Mouse (Mus musculus): ENCODE measurements around the gene Malsu1.
A peak's percentile ranks its signal among the peaks of the same experiment; 100 is the strongest.

The Malsu1 gene

DNA sequence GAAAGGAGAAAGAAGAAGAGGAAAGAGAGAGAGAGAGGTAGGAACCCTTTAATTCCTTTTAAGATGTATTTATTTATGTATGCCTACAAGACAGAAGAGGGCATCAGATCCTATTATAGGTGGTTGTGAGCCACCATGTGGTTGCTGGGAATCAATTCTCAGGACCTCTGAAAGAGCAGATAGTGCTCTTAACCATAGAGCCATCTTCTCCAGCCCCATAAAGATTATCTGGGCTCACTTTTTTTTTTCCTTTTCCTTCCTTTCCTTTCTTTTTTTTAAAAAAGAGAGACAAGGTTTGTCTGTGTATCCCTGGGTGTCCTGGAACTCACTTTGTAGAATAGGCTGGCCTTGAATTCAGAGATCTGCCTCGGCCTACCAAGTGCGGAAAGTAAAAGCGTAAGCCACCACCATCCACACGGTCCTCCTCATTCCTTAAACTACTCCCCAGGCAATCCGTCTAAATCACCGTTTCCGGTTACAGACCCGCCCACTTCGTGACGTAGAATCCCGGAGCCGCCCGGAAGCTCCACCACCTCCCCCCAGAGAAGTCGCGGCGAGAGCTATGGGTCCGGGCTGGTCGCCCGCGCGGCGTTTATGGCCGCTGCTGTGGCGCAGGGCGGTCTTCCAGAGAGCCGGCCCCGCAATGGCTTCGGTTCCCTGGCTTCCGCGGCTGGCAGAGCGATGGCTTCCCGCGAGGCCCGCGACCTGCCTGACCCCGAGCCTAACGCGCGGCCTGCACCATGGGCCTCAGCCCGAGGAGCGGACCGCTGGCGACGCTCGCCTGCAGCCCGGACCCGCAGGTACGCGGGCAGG, at the start of gene Malsu1:
Gene Malsu1 (plus strand): TSS at position 492 of the 813 bp plus-strand sequence.
- peak; percentile 96 for DNase-seq (ENCODE audit: low spot score)

- no peak for DNase-seq (ENCODE audit: low spot score)
These were observed 48.3 kb upstream of the Malsu1 start for GRCm38 (mm10) chr6:49025290-49025689.

GRCm38 (mm10) chr6:49026496-49026895, 47.1 kb upstream of the Malsu1 start:
- DNase-seq (ENCODE audit: low spot score) = no peak

DNA sequence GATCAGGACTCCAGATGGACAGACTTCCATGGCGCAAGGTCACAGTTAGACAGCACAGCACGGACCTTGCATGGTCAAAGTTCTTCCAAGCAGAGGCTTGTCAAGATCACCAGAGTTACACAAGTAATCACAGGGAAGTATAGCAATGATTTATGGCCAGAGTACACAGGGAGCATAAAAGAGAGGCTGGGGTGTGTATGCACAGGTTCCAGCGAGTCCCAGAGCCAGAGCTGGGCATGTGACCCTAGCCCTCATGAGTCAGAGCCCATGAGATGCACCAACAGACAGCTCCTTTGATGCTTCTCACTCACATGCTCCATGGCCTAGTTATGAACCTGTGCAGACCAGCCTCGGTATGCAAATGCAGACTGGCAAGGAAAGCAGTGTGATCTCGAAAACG, 45.6 kb upstream of the Malsu1 start:
- no peak for DNase-seq (ENCODE audit: low spot score)

GRCm38 (mm10) chr6:49028708-49029107, 44.9 kb upstream of the Malsu1 start:
- DNase-seq (ENCODE audit: low spot score) = no peak

DNA sequence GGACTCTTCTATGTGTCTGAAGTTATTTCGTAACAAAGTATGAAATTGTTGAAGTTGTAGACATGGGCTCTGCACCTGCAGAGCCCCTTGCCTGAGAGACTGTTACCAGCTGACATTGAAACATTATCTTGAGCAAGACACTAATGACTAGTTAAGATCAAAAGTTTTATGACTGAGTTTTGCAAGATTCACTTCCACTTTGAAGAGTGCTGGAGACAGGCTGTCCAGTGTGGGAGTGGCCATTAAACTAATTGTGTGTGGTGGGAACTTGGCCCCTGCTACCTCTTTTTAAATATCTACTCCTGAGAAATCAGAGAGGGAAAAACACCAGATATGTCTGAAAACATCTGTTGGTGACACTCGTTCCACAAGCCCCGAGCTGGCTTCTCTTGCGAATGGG, 42.4 kb upstream of the Malsu1 start:
- DNase-seq (ENCODE audit: low spot score) = no peak

- no peak for DNase-seq (ENCODE audit: low spot score)
These were observed 40.8 kb upstream of the Malsu1 start for GRCm38 (mm10) chr6:49032783-49033182.

DNA sequence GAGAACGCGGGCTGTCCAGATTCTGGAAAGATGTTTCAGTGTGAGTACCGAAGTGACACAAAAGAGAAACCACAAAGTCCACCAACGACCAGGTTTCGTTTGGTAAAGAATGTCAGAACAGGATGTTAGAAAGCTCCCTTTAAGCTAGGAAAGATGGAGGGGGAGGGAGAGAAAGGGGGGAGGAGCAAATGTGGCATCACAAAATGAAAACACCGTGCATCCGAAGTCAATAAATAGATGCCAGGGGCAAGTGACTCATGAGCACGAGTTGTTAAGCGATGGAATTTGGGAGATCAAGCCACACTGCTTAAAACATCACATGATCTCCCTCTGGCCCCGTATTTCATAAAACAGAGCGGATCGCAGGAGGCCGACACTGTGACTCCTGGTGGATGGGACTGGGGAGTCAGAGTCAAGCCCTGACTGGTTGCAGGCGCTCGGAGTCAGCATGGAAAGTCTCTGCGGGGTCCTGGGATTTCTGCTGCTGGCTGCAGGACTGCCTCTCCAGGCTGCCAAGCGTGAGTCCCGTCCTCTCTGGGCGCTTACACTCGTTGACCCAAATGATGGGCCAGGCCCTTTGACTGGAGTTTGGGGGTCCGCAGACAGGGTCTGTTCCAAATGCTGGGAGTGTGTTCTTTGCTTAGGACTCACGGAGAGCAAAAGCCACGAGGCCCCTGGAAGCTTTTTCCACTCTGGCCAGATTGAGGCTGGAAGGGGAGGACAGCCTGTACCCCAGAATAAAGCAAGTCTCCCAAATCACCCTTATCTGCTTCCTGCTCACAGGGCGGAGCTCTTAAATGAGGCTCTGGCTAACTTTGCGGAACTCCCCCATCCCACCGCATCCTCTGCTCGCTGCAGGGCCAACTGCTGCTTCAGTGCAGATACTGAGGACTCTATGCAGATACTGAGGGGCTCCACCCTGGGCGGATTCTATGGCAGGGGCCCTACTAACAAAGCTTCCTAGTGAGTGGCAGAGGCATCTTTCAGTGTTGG, 37.0 kb upstream of the Malsu1 start, which contains the start of gene Gpnmb:
Gene Gpnmb (plus strand): TSS at position 272 of the 993 bp plus-strand sequence.
- DNase-seq (ENCODE audit: low spot score) = no peak

DNA sequence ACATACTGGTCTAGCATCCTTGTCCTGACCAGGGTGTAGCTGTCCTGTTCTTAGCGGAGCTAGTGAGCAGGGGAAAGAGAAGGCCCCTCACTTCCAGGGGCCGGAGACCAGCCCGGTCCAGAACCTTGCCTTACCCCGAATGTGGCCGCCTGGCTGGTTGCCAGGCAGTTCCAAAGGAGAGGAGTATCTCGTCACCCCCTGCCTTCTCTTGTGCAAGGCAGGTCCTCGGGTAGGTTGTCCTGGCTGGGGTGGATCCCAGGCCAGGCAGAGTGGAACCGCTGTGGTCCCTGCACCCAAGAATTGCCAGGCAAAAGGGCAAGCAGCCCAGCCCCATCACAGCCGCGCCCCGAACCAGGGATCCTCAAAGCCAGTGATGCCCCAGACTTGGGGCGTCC, 36.3 kb upstream of the Malsu1 start:
- no peak for DNase-seq (ENCODE audit: low spot score)

GRCm38 (mm10) chr6:49039470-49040180, 34.0 kb upstream of the Malsu1 start:
- peak; percentile 35 for DNase-seq (ENCODE audit: low spot score)

DNA sequence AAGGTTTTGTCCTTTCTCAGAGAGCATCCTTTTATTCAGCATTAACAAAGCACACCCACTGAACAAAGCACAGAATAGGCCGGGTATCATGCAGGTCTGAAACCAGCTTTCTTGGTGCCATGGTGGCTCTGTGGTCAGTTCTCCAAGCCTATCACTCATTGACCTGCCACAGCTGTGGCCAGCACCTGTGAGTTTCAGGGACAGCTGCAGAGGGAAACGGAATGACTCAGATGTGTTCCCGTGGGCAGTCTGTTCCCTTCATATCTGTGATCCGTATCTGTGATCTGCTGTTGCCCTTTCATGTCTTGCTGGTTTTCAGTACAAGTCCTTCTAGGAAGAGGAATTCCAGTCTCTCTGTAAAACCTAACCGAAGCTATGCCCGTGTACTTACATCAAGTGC, 27.1 kb upstream of the Malsu1 start:
- DNase-seq (ENCODE audit: low spot score) = no peak

GRCm38 (mm10) chr6:49046976-49047375, 26.6 kb upstream of the Malsu1 start:
- no peak for DNase-seq (ENCODE audit: low spot score)

DNA sequence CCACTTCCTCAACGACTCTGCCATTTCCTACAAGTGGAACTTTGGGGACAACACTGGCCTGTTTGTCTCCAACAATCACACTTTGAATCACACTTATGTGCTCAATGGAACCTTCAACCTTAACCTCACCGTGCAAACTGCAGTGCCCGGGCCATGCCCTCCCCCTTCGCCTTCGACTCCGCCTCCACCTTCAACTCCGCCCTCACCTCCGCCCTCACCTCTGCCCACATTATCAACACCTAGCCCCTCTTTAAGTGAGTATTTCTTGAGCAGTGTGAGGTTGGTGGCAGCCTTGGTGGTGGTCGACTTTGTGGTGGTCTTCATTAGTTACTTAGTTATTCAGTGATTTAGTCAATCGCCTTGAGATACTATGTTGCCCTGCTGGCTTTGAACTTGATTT, 25.7 kb upstream of the Malsu1 start:
- DNase-seq (ENCODE audit: low spot score) = no peak

- no peak for DNase-seq (ENCODE audit: low spot score)
These were observed 25.2 kb upstream of the Malsu1 start for GRCm38 (mm10) chr6:49048395-49048794.

DNA sequence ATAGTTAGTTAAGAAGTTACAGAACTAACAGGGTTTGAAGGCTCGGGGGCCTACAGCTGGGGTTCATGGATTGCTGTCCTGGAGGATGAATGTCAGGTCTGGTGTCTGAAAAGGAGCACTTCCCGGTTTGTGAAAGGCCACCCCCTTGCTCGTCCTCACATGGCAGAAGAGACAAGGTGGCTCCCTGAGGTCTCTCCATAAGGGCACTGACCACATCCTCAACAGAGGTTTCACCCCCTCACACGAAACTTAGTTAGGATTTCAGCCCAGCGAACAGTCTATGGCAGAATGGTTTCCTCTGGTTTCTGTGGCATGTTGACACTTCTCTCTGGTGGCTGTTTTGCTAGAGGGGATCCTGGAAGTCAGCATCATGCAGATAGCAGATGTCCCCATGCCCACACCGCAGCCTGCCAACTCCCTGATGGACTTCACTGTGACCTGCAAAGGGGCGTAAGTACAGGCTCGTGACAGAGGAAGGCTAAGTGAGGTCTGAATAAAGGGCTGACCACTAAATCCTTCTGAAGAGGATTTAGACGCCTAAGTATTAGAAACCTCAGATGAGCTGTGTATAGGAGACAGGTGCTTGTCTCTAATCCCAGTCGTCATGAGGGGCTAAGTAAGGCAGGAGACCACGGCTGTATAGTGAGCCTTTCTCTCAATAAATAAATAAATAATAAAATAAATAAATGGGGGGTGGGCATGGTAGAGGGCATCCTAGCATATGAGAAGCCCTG, 22.8 kb upstream of the Malsu1 start:
- DNase-seq (ENCODE audit: low spot score) = no peak

- DNase-seq (ENCODE audit: low spot score) = no peak
These were observed 21.4 kb upstream of the Malsu1 start for GRCm38 (mm10) chr6:49052191-49052590.

GRCm38 (mm10) chr6:49055256-49055733, 18.3 kb upstream of the Malsu1 start:
- no peak for DNase-seq (ENCODE audit: low spot score)

- no peak for DNase-seq (ENCODE audit: low spot score)
These were observed 17.6 kb upstream of the Malsu1 start for GRCm38 (mm10) chr6:49056009-49056408.

- peak; percentile 72 for DNase-seq (ENCODE audit: low spot score)
These were observed 16.3 kb upstream of the Malsu1 start for GRCm38 (mm10) chr6:49057053-49058021.

- no peak for DNase-seq (ENCODE audit: low spot score)
These were observed 5.2 kb upstream of the Malsu1 start for GRCm38 (mm10) chr6:49068361-49068760.
